Mouse (Mus musculus): ENCODE data around the gene Gm38393. TPM values are rescaled to one million over a fixed set of nuclear protein-coding genes. Genes with fewer than 3 reads are reported as not detected.

Gm38393 gene
- 15.4 and 16.5 TPM in 2 replicates for polyA plus RNA-seq (2012; rRNA removed)

GRCm38 (mm10) chr7:60004606-60005330, at the start of gene Gm38393, which contains the start of gene Snurf:
Gm38393 (minus strand) TSS chr7:60005064.
Snurf (minus strand) TSS chr7:60005049.
- WGBS: 38% methylated on average over 30 of the region's 30 CpGs
- peak; percentile 92 to 94 for DNase-seq

GRCm38 (mm10) chr7:60047481-60048201, 42.8 kb upstream of the Gm38393 start:
- 71% methylated on average over 6 of the region's 6 CpGs for WGBS
- H3K27ac ChIP-seq (ENCODE audit: insufficient read depth, low read length): no peak overlapping the region

More at GRCm38 (mm10) chr7:60004606-60005330, at the start of gene Gm38393, which contains the start of gene Snurf:
- peak within 1 kb of the TSS; percentile 70 for H3K27ac ChIP-seq (ENCODE audit: insufficient read depth, low read length)
- peak within 1 kb of the TSS; percentile 66 for H3K4me3 ChIP-seq (replicated peaks; ENCODE audit: insufficient read depth, low read depth, low read length)
- no peaks in the 10 kb centered on the region for H3K27me3 ChIP-seq (ENCODE audit: control insufficient read depth, insufficient read depth, low read length)
- TF ChIP-seq POLR2A (IDR thresholded peaks at IDR 0.05; ENCODE audit: borderline replicate concordance, insufficient read depth, low read length) (peak; percentile 95), CTCF (IDR thresholded peaks at IDR 0.05; ENCODE audit: borderline replicate concordance, insufficient read depth, low read depth, low read length) (no peak)
- no peaks in the 10 kb centered on the region for H3K4me1 ChIP-seq (ENCODE audit: control insufficient read depth, insufficient read depth, low read length)

GRCm38 (mm10) chr7:60013186-60013585, 8.3 kb upstream of the Gm38393 start:
- no peak overlapping the region for H3K4me3 ChIP-seq (replicated peaks; ENCODE audit: insufficient read depth, low read depth, low read length)
- no peak overlapping the region for H3K27ac ChIP-seq (ENCODE audit: insufficient read depth, low read length)
- H3K4me1 ChIP-seq (ENCODE audit: control insufficient read depth, insufficient read depth, low read length): no peaks in the 10 kb centered on the region
- H3K27me3 ChIP-seq (ENCODE audit: control insufficient read depth, insufficient read depth, low read length): no peaks in the 10 kb centered on the region
- 68% methylated on average over 3 of the region's 3 CpGs for WGBS
- TF ChIP-seq POLR2A (IDR thresholded peaks at IDR 0.05; ENCODE audit: borderline replicate concordance, insufficient read depth, low read length): no peak
- no peak for TF ChIP-seq CTCF (IDR thresholded peaks at IDR 0.05; ENCODE audit: borderline replicate concordance, insufficient read depth, low read depth, low read length)
- no peak for DNase-seq

More at GRCm38 (mm10) chr7:60047481-60048201, 42.8 kb upstream of the Gm38393 start:
- no peaks in the 10 kb centered on the region for H3K4me1 ChIP-seq (ENCODE audit: control insufficient read depth, insufficient read depth, low read length)
- H3K4me3 ChIP-seq (replicated peaks; ENCODE audit: insufficient read depth, low read depth, low read length): peak overlapping the region; percentile 15
- H3K27me3 ChIP-seq (ENCODE audit: control insufficient read depth, insufficient read depth, low read length): no peaks in the 10 kb centered on the region
- DNase-seq: peak; percentile 78 to 83
- TF ChIP-seq CTCF (IDR thresholded peaks at IDR 0.05; ENCODE audit: borderline replicate concordance, insufficient read depth, low read depth, low read length): no peak
- TF ChIP-seq POLR2A (IDR thresholded peaks at IDR 0.05; ENCODE audit: borderline replicate concordance, insufficient read depth, low read length): no peak

- no peak overlapping the region for H3K4me3 ChIP-seq (replicated peaks; ENCODE audit: insufficient read depth, low read depth, low read length)
- 27% methylated on average over 3 of the region's 3 CpGs for WGBS
- no peak overlapping the region for H3K27ac ChIP-seq (ENCODE audit: insufficient read depth, low read length)
- DNase-seq: no peak
- H3K27me3 ChIP-seq (ENCODE audit: control insufficient read depth, insufficient read depth, low read length): no peaks in the 10 kb centered on the region
- no peaks in the 10 kb centered on the region for H3K4me1 ChIP-seq (ENCODE audit: control insufficient read depth, insufficient read depth, low read length)
- TF ChIP-seq POLR2A (IDR thresholded peaks at IDR 0.05; ENCODE audit: borderline replicate concordance, insufficient read depth, low read length) (no peak), CTCF (IDR thresholded peaks at IDR 0.05; ENCODE audit: borderline replicate concordance, insufficient read depth, low read depth, low read length) (0 out of 2 replicates have a peak, but pooled peaks have one; percentile 17)
These were observed 3.0 kb upstream of the Gm38393 start for GRCm38 (mm10) chr7:60007727-60008360.

- DNase-seq: no peak
- no peaks in the 10 kb centered on the region for H3K4me1 ChIP-seq (ENCODE audit: control insufficient read depth, insufficient read depth, low read length)
- H3K4me3 ChIP-seq (replicated peaks; ENCODE audit: insufficient read depth, low read depth, low read length): no peak overlapping the region
- WGBS: 61% methylated on average over 2 of the region's 2 CpGs
- no peaks in the 10 kb centered on the region for H3K27me3 ChIP-seq (ENCODE audit: control insufficient read depth, insufficient read depth, low read length)
- TF ChIP-seq POLR2A (IDR thresholded peaks at IDR 0.05; ENCODE audit: borderline replicate concordance, insufficient read depth, low read length): no peak
- no peak for TF ChIP-seq CTCF (IDR thresholded peaks at IDR 0.05; ENCODE audit: borderline replicate concordance, insufficient read depth, low read depth, low read length)
- no peak overlapping the region for H3K27ac ChIP-seq (ENCODE audit: insufficient read depth, low read length)
These were observed 1.4 kb upstream of the Gm38393 start for GRCm38 (mm10) chr7:60006262-60006661.

GRCm38 (mm10) chr7:60003921-60004605, 801 bp downstream of the Gm38393 start:
- TF ChIP-seq POLR2A (IDR thresholded peaks at IDR 0.05; ENCODE audit: borderline replicate concordance, insufficient read depth, low read length) (no peak), CTCF (IDR thresholded peaks at IDR 0.05; ENCODE audit: borderline replicate concordance, insufficient read depth, low read depth, low read length) (no peak)
- peak overlapping the region; percentile 70 for H3K27ac ChIP-seq (ENCODE audit: insufficient read depth, low read length)
- H3K4me3 ChIP-seq (replicated peaks; ENCODE audit: insufficient read depth, low read depth, low read length): peak overlapping the region; percentile 66
- H3K27me3 ChIP-seq (ENCODE audit: control insufficient read depth, insufficient read depth, low read length): no peaks in the 10 kb centered on the region
- no peaks in the 10 kb centered on the region for H3K4me1 ChIP-seq (ENCODE audit: control insufficient read depth, insufficient read depth, low read length)
- peak; percentile 52 to 59 for DNase-seq
- 45% methylated on average over 22 of the region's 22 CpGs for WGBS

Measured in cerebellum, adult 2 months (tissue).